Mouse (Mus musculus) regulatory T cell (primary cell): ENCODE results near the gene Srsf7.

Source experiments
- in situ Hi-C: fragments of 300-600 bp; cut with MboI, MseI; formaldehyde crosslinking; loops from one replicate; pipeline ENCODE4 v1.15.1; 2025; ENCODE audit warnings: high pct_unique_total_duplicates

Srsf7 gene

GRCm38 (mm10) chr17:80199160-80199778 lies 7.8 kb downstream of the Srsf7 start:
- in situ Hi-C loops: loop anchor here (25.0 kb wide), 2 partner anchors 312 to 487 kb away; partner anchors contain the start of genes Atl2 and Cyp1b1

DNA sequence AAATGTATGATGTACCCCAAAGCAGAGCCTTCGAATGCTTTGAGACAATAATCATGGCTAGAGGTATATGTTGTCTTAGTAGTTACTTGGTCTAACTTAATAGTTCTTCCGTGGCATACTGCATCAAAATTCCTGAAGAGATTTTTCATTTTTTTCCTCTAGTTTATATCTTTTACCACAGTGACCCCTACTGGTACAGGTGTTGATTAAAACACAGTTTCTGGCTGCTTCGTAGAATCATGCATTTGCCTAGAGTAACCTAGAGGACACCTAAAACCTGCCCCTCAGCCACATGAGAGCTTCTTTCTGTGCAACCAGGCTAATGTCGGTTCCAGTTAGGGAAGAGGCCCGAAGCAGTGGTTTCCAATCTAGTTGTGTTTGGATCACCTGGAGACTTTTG lies 14.0 kb downstream of the Srsf7 start:
- in situ Hi-C loops: loop anchor here (25.0 kb wide), 2 partner anchors 306 to 481 kb away; partner anchors contain the start of genes Atl2 and Cyp1b1

DNA sequence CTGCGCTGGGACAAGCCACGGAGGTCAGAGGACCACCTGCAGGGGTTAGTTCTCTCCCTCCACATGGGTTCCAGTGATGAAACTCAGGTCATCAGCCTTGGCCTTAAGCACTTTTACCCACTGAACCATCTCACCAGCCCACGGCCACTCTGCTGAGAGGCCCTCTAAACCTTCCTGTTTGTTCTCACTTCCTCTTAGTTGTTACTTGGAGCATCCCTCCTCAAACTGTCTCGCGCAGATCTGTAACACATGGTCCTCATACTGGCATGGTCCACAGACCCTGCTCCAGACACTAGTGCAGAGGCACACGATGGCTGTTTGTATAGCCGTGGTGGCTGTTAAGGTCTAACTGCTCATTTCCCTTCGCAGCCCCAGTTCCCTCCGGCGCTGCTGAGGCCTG lies 23.5 kb downstream of the Srsf7 start:
- in situ Hi-C loops: loop anchor here (5.0 to 25.0 kb wide), 3 partner anchors 136 to 471 kb away; partner anchors contain the start of genes Atl2 and Cyp1b1

DNA sequence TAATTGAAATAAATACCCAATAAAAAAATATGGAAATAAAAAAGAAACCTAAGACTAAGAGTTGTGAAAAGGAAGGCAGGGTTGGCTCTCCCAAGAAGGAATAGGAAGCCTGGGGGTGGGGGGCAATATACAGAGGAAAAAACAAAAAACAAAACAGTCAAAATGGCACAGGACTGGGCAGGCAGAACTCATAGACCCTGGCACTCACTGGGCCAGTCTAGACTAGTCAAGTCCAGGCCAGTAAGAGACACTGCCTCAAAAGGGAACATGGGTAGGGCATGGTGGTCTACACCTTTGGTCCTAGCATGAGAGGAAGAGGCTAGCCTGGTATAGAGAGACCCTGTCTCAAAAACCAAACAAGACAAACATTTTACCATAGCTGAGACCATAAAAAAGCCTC lies 26.6 kb downstream of the Srsf7 start:
- in situ Hi-C loops: loop anchor here (5.0 to 25.0 kb wide), 3 partner anchors 133 to 468 kb away; partner anchors contain the start of genes Atl2 and Cyp1b1

- in situ Hi-C loops: loop anchor here (5.0 to 25.0 kb wide), 4 partner anchors 65 to 468 kb away; partner anchors contain the start of genes Atl2 and Cyp1b1
Observed at GRCm38 (mm10) chr17:80179959-80180358, 27.1 kb downstream of the Srsf7 start.

- in situ Hi-C loops: loop anchor here (10.0 to 25.0 kb wide), 3 partner anchors 64 to 467 kb away; partner anchors contain the start of genes Atl2 and Cyp1b1
Observed at GRCm38 (mm10) chr17:80178846-80179245, 28.3 kb downstream of the Srsf7 start.

- in situ Hi-C loops: loop anchor here (10.0 to 25.0 kb wide), 3 partner anchors 61 to 464 kb away; partner anchors contain the start of genes Atl2 and Cyp1b1
Observed at GRCm38 (mm10) chr17:80175966-80176365, 31.1 kb downstream of the Srsf7 start.

DNA sequence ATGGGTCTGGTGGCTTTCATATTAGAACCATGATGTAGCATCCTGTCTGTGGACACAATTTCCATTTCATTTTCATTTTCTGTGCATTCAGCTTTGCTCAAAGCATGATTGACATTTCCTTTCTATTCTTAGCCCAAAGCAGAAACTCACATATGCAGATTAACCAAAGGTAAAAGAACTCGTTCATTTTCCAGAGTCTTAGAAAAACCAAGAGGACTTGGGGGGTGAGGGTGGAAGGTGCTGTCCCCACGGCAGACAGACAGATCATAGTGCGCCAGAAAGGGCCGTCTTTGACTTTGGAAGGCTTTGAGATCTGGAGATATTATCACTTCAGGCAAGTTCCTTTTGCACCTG lies 31.7 kb downstream of the Srsf7 start:
- in situ Hi-C loops: loop anchor here (10.0 to 25.0 kb wide), 3 partner anchors 61 to 463 kb away; partner anchors contain the start of genes Atl2 and Cyp1b1

GRCm38 (mm10) chr17:80174699-80175385 lies 32.3 kb downstream of the Srsf7 start:
- in situ Hi-C loops: loop anchor here (5.0 to 25.0 kb wide), 4 partner anchors 38 to 463 kb away; partner anchors contain the start of genes Atl2 and Cyp1b1

GRCm38 (mm10) chr17:80174146-80174545 lies 33.0 kb downstream of the Srsf7 start:
- in situ Hi-C loops: loop anchor here (5.0 to 10.0 kb wide), 2 partner anchors 37 to 59 kb away; no protein-coding TSS in a partner anchor

- in situ Hi-C loops: loop anchor here (5.0 to 10.0 kb wide), 2 partner anchors 36 to 59 kb away; no protein-coding TSS in a partner anchor
Observed at GRCm38 (mm10) chr17:80173708-80174107, 33.4 kb downstream of the Srsf7 start.

DNA sequence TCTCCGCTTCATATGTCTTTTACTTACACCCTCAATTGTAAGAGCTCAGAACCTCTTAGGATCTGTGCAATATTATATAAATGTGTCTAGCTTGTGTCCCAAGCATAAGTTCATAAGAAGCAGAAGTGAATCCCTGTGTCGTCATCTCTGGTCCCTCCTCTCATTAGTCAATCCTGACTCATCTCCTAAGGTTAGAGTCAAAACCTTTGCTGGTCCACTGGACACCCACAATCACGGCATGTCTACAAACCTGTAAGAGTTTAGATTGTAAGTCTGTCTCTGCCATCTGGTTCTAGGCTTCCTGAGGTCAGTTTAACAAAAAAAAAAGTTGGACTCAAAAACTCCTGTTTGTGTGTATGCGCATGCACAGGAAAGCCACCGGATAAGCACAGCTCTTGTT lies 34.3 kb downstream of the Srsf7 start:
- in situ Hi-C loops: loop anchor here (5.0 to 10.0 kb wide), 2 partner anchors 35 to 58 kb away; no protein-coding TSS in a partner anchor

DNA sequence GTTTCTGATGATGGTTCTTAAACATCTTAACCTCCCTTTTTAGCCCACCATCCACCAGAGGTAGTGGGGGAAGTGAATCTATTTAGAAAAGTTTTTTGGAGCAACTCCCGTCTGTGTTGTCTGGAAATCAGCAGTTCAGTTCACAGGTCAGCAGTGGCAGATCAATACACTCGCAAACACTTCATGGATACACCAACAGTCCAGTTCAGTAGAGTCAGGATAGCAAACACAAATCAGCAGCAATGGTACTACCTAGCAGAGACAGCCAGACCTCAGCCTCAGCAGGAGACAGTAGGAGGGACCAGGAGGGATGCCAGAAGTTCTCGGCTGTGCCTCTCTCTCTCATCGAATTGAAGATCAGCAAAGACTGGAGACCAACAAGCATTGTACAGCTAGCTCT lies 35.2 kb downstream of the Srsf7 start:
- in situ Hi-C loops: loop anchor here (5.0 to 10.0 kb wide), 2 partner anchors 35 to 57 kb away; no protein-coding TSS in a partner anchor

- in situ Hi-C loops: loop anchor here (5.0 to 10.0 kb wide), 2 partner anchors 34 to 56 kb away; no protein-coding TSS in a partner anchor
Observed at GRCm38 (mm10) chr17:80170951-80171350, 36.2 kb downstream of the Srsf7 start.

GRCm38 (mm10) chr17:80169792-80170191 lies 37.3 kb downstream of the Srsf7 start:
- in situ Hi-C loops: loop anchor here (5.0 to 10.0 kb wide), 2 partner anchors 32 to 55 kb away; no protein-coding TSS in a partner anchor

GRCm38 (mm10) chr17:80168425-80169182 lies 38.5 kb downstream of the Srsf7 start:
- in situ Hi-C loops: no loop called here

- in situ Hi-C loops: no loop called here
Observed at GRCm38 (mm10) chr17:80167851-80168251, 39.3 kb downstream of the Srsf7 start.

DNA sequence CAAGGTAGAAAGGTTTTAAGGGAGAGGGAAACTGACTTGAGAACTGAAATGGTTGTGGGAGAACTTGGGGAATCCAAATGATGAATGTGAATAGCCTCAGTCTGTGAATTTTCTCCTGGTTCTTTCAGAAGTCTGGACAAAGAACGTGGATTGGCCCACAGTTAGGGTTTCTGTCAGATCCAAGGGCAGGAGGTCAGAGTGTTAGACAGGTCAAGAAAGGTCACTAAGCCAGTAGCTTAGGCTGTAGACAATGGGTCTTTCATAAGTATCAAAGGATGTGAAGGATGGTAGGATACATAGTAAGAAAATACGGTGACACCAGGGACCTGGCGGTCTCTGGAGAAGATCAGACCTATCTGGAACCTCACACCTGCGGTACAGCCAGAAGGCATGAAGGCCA lies 39.7 kb downstream of the Srsf7 start:
- in situ Hi-C loops: no loop called here

DNA sequence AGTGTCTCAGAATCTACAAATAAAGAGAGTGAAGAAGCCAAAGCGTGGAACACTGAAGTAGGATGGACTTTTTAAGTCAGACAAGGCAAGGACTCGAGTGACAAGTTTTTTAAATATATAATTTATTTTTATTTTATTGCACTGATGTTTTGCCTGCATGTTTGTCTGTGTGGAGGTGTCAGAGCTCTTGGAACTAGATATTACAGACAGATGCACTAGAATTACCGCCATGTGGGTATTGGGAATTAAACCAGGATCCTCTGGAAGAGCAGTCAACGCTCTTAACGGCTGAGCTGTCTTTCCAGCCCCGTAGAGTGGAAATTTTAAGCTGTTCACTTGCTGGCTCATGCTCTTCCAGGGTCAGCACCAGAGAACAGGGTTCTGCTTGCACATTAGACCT lies 40.8 kb downstream of the Srsf7 start:
- in situ Hi-C loops: no loop called here

GRCm38 (mm10) chr17:80165741-80166140 lies 41.4 kb downstream of the Srsf7 start:
- in situ Hi-C loops: no loop called here

GRCm38 (mm10) chr17:80163991-80164390 lies 43.1 kb downstream of the Srsf7 start:
- in situ Hi-C loops: no loop called here
